Mouse (Mus musculus): ENCODE measurements at regions not wholly inside any gene's neighbourhood (a gene's known extent, or its start where the extent isn't known, plus 50 kb on each side); places are given as distances from the start of the nearest gene placed in this dataset.
A peak's percentile ranks its signal among the peaks of the same experiment; 100 is the strongest.

DNA sequence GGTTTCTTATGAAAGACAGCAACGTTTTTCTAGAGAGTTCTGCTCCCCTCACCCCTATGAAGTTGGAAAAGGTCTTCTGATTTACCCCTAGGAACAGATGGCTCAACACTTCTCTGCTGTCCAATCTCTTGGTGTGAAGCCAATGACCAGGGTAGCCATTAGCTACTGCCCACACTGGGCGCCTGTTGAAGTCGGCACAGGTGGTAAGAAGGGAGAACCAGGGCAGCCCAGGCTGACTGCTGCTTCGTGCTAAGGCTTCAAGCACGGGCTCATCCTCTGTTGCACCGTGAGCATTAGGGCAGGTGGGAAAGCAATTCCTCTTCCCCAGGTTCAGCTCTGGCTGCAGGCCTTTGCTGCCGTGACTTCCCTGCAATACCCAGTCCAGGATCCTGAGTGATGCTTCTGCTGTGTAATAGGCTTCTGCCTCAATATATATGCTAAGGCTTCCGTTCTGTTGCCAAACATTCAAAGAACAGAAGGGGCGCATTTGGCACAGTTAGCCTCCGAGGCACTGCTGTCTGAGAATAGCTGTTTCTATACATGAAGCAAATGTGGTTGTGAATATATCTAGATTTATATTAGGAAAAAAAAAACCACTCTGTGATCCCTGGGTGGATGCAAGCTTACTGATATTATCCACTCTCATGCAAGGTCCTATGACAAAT lies 76.4 kb upstream of the Atp5g3 start:
- no peak for DNase-seq (ENCODE audit: low spot score)

- DNase-seq (ENCODE audit: low spot score), result no peak
These were observed 74.8 kb upstream of the Atp5g3 start for GRCm38 (mm10) chr2:73985911-73986250.

DNA sequence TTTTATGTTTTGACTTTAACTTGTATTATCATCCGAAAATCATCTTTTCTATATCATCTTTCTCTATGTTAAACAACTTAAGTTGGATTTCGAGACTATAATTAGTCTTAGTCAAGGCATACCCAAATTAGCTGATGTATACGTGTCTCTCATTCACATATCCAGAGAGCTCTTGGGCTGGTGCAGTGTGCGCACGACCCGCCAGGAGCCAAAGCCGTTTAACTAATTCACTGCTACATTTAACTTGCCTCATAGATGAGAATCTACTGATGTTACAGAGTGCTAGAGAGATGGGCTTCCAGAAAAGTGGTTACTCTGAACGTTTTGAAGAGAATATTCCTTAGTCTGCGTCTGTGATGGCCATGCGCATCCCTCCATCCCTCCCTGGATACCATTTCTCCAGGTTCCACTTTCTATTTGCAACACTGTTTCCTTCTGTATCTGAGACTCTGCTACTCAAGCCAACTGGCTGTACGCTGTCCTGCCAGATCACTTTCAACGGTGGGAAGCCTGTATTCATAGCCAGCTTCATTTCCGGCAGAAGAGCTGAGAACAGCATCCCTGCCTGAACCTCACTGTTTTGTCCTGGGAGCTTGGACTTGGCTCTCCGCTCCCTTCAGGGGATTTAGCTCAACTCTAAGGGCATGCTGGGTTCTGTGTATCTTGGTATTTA lies 74.2 kb upstream of the Atp5g3 start:
- no peak for DNase-seq (ENCODE audit: low spot score)

DNA sequence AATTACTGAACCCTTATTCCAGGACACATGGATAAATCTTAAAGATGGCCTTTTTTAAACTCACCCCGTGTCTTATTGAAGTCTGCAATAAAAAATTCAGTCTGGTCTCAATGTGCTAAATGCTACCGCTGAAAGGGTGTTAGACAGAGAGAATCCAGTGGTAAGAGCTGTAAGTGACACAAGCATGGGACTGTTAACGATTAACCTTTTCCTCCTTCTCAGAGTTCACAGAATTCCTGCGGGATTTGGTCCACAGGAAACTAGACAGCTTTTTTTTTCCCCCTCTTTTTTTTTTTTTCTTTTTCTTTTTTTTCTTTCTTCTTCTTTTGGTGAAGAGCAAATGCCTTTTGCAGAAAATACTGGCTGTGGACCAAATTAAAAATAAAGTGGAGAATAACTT lies 72.0 kb upstream of the Atp5g3 start:
- no peak for DNase-seq (ENCODE audit: low spot score)

DNA sequence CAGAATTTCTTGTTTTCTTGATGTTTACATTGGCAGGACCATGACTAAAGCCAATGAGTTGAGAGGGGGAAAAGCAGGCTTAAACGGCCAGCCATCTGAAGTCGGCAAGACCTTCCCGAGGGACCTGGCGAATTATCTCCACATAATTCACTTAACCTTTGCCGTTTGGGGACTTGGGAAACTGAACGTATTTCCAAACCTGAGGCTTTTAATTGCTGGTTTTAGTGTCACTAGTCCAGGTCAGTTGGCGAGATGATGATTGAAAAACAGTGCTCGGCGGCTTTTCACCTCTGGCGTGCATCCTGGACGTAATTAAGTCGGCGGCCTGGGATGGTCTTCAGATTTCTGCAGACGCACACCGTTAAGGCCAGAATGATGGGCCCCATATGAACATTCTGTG lies 66.9 kb upstream of the Atp5g3 start:
- no peak for DNase-seq (ENCODE audit: low spot score)

- no peak for DNase-seq (ENCODE audit: low spot score)
These were observed 62.6 kb upstream of the Atp5g3 start for GRCm38 (mm10) chr2:73973774-73974173.

DNA sequence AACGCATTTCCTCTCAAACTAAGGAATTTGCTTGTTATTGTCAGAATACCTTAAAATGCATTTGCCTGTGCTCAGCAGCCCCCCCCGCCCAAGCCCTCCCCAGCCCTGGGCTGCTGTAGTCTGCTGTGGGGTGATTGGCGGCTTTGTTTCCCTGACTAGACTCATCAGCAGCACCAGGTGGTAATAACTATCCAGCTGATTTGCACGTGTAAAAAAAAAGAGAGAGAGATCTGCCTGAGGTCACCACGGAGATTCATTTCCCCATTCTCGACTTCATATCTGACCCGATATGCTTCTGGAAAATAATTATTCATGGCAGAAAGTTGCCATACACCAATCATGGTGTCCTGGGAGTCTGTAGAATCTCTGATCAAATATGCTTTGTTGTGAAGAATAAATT lies 56.5 kb upstream of the Atp5g3 start:
- DNase-seq (ENCODE audit: low spot score), result no peak

DNA sequence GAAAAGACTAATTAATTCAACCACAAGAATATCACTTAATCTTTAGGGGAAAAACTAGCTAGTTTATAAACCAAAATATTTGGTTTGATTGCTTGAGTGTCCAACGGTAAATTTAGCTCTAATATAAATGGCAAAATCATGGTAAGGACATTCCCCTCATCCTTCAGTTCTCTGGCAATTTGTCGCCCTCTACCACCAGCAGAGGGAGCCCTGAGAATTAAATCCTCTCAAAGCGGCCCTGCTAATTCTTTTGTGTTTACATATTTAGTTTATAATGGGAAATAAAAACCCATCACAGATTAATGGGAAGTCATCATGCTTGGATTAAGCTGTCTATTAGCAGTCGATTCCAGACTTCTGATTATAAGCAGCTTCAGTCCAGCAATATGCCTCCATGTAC lies 54.5 kb upstream of the Atp5g3 start:
- peak; percentile 60 for DNase-seq (ENCODE audit: low spot score)
